Mouse (Mus musculus): ENCODE measurements around the gene Polr3c. TPM values are rescaled to one million over a fixed set of nuclear protein-coding genes. Genes with fewer than 3 reads are reported as not detected.
A peak's percentile ranks its signal among the peaks of the same experiment; 100 is the strongest.
"Not testable (repeated sequence)": the region's sequence is repeated elsewhere in the genome, so short reads cannot be mapped to it uniquely, and the experiment has no call there.

Gene Polr3c
- total RNA-seq, 2 experiments from 2014 or later = 27.5 to 28.1 TPM

GRCm38 (mm10) chr3:96719173-96719572, 8.3 kb downstream of the Polr3c start:
- peak in 1 of 2 experiments; percentile 79 for DNase-seq (ENCODE audit: extremely low spot score in 1 of 2, low spot score in 2 of 2)
- intact Hi-C loops (cut with DNase I) = no loop called here

GRCm38 (mm10) chr3:96715854-96716253, 11.6 kb downstream of the Polr3c start:
- DNase-seq (ENCODE audit: extremely low spot score in 1 of 2, low spot score in 2 of 2) = no peak
- intact Hi-C loops (cut with DNase I) = no loop called here

GRCm38 (mm10) chr3:96714286-96714685, 13.1 kb downstream of the Polr3c start:
- DNase-seq (ENCODE audit: extremely low spot score in 1 of 2, low spot score in 2 of 2) = no peak

GRCm38 (mm10) chr3:96708684-96709064, 18.8 kb downstream of the Polr3c start:
- intact Hi-C loops (cut with DNase I) = loop anchor here (5.0 kb wide), 1 partner anchor 36 kb away; the partner anchor contains the start of gene Ankrd35

More at GRCm38 (mm10) chr3:96714286-96714685, 13.1 kb downstream of the Polr3c start:
- intact Hi-C loops (cut with DNase I) = no loop called here

DNA sequence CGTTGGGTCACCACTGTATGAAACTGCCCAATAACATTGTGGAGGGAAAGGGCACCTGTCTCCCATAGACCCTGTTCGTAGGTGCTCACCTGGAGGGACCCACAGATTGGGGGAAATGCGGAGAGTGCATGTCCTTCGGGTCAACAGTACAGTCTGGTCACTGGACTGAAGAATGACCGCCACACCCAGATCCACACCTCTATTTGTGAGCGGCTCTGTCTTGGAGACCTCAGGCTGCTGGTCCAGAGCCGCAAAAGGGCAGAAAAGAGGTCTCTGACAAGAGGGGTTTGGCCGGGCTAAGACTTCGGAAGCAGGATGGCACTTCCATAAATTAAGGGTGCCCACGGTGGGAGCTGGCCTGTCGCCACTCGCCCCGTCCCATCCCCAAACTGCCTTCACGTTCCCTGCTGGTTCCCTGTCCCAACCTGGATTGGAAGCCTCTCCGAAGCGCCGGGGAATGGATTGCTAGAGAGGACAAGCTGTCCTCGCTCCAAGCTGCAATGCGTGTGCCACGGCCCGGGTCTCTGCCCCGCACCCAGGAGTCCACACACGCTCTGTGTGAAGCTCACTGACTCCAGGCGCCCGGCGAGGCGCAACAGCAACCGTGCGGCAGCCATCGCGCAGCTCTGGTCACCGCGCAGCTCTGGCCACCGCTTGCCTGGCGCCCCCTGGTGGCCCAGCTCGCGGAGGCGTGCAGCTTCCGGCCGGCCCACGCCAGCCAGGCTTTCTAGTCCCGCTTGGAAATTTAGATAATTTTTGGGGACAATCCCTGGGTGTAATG, 19.3 kb downstream of the Polr3c start, which contains the start of gene Nudt17:
Gene Nudt17, minus strand, starts transcription at position 660 of the 781 bp plus-strand sequence.
- DNase-seq (ENCODE audit: extremely low spot score in 1 of 2, low spot score in 2 of 2) = peak; percentile 64 to 89
- intact Hi-C loops (cut with DNase I) = loop anchor here (5.0 kb wide), 1 partner anchor 36 kb away; the partner anchor contains the start of gene Ankrd35

More at GRCm38 (mm10) chr3:96708684-96709064, 18.8 kb downstream of the Polr3c start:
- no peak for DNase-seq (ENCODE audit: extremely low spot score in 1 of 2, low spot score in 2 of 2)

DNA sequence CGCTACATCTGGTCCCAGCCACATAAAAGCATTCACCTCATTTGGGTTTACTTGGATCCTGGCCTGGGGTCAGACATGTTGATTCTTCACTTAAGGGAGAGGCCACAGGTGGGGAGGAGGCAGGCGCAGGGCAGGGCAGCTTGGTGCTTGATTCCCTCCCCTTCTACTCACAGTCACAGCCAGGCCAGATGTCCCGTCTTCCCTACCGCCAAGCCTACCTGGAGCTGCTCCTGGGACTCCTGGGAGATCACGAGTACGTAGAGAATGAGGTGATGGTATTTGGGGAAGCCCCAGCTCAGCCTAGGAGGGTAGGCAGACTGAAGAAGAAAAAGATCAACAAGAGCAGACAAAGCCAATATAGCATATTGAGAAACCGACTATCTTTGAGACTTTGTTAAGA, 20.4 kb downstream of the Polr3c start:
- DNase-seq (ENCODE audit: extremely low spot score in 1 of 2, low spot score in 2 of 2) = no peak
- intact Hi-C loops (cut with DNase I) = loop anchor here (5.0 kb wide), 1 partner anchor 35 kb away; the partner anchor contains the start of gene Ankrd35

DNA sequence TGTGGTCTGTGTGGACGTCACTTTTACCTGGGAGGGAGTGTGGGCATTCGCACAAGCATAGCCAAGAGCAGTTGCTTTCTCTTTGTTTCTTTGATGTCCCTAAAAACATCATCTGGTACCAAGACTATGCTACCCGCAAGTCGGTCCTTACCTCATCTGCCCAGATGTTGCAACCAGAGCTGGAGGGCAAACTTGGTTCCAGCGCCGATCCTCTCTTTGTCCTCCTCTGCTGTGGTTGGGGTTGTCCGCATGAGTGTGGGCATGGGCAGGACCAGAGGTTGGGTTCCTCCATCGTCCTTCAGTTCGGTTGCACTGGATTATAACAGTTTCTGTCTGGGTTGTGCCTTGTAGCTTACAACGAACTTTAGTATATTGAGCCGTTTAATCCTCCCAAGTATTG, 21.2 kb downstream of the Polr3c start:
- intact Hi-C loops (cut with DNase I) = loop anchor here (5.0 kb wide), 1 partner anchor 34 kb away; the partner anchor contains the start of gene Ankrd35
- DNase-seq (ENCODE audit: extremely low spot score in 1 of 2, low spot score in 2 of 2) = no peak

- intact Hi-C loops (cut with DNase I) = loop anchor here (5.0 kb wide), 1 partner anchor 32 kb away; the partner anchor contains the start of gene Ankrd35
- peak in 1 of 2 experiments; percentile 59 for DNase-seq (ENCODE audit: extremely low spot score in 1 of 2, low spot score in 2 of 2)
These were observed 22.6 kb downstream of the Polr3c start for GRCm38 (mm10) chr3:96704778-96705177.

DNA sequence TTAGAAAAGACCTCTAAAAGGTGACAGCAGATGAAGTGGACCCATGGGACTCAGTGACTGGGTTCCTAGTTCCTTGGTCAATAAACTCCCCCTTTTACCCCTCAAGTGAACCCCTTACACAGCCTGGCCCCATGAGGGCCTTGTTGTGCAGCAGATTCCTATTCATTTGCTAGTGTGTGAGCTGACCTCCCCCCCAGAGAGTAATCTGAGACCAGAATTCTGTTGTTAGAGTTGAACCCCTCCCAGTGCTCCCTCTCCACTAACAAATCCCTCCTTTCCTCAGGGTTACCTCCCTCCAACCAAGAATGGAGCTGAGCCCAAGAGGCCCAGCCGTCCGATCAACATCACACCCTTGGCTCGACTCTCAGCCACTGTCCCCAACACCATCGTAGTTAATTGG, 26.4 kb downstream of the Polr3c start:
- intact Hi-C loops (cut with DNase I) = no loop called here

DNA sequence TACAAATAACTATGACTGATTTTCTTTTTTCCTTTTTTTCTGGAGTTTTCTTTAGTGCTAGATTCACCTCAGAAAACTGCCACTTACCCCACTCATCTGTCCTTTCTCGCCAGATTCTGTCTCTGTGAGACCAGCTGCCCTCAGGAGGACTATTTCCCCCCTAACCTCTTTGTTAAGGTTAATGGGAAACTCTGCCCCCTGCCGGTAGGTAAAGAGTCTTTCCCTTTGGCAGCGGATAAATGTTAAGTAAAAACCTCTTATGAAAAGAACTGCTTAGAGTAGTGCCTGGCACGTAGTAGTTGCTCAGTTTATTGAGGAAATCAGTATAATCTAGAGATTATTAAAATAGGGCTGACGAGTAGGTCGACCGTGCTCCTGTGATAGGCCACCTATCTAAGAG, 27.1 kb downstream of the Polr3c start:
- no peak for DNase-seq (ENCODE audit: extremely low spot score in 1 of 2, low spot score in 2 of 2)
- intact Hi-C loops (cut with DNase I) = no loop called here

More for the DNA sequence above, 26.4 kb downstream of the Polr3c start:
- DNase-seq (ENCODE audit: extremely low spot score in 1 of 2, low spot score in 2 of 2) = no peak

GRCm38 (mm10) chr3:96698993-96699690, 28.3 kb downstream of the Polr3c start:
- no peak for DNase-seq (ENCODE audit: extremely low spot score in 1 of 2, low spot score in 2 of 2)
- intact Hi-C loops (cut with DNase I) = loop anchor here (5.0 kb wide), 1 partner anchor 152 kb away; no protein-coding TSS in a partner anchor

DNA sequence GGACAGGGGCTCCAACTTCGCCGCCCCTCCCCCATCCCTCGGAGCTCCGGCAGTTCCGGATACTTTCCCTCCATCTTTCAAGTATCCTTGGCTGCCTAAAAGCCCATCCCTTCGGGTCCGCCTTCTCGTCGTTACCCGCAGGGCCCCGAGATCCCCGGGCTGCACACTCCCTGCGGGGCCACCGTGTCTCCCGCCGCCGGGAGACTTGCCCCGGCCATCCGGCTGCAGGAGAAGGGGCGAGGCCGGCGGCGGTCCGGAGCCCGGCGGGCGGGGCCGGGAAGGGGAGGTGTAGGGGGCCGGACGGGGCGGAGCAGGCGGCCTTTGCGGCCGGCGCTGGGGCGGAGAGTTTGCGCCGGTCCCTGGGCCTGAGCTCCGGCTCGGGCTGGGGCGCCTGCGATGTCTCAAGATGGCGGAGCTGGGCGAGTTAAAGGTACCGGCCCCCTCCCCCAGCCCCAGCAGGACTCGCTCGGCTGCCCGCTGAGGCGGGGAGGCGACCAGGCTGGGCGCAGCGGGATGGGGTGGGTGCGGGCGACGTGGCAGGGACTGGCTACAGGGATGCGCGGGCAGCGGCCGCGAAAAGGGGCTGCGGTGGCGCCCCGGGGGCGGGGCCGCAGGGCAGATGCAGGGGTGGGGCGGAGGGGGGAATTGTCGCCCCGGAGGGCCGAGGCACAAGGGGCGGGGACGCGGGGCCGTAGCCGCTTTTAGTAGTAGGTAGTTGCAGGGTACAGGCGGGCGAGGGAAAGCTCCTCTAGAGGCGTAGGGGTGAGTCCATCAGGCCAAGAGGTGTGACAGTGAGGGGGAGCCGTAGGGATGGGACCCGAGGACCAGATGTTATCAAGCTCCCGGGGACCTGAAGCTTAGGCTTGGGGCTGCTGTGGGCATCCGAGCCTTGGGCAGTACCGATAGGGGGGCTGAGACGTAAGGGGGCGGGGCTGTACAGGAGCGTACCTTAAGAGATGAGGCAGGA, 30.4 kb downstream of the Polr3c start:
- intact Hi-C loops (cut with DNase I) = loop anchor here (5.0 kb wide), 1 partner anchor 150 kb away; no protein-coding TSS in a partner anchor
- peak; percentile 69 to 94 for DNase-seq (ENCODE audit: extremely low spot score in 1 of 2, low spot score in 2 of 2)

DNA sequence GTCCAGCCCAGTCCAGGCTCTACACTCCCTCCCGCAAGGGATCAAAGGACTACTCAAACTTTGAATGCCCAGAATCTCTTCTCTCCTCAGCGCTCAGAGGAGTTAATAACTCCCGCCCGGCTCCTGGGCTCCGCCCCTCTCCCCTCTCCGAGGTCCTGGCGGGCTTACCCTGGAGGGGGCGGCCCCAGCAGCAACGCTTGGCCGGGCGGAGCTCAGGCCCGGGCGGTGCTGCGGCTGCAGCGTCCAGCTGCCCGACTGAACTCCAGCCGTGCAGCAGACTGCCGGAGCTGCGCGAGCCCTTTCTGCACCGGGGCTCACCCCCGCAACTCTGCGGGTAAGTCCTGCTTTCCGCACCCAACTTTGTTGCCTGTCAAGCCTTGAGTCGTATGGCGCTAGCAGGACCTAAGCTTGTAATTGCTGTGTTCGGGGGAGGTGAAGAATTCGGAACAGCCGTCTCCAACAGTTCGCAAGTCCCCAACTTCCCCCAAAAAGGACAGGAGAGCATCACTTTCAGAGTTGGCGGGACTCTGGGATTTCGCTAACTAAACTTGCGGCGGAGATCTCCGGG, 31.1 kb downstream of the Polr3c start, which contains the start of gene Pias3:
Gene Pias3, plus strand, starts transcription at position 187 of the 568 bp plus-strand sequence.
- intact Hi-C loops (cut with DNase I) = loop anchor here (5.0 kb wide), 1 partner anchor 149 kb away; no protein-coding TSS in a partner anchor
- DNase-seq (ENCODE audit: extremely low spot score in 1 of 2, low spot score in 2 of 2) = peak in 1 of 2 experiments; percentile 93

- intact Hi-C loops (cut with DNase I) = no loop called here
- no peak for DNase-seq (ENCODE audit: extremely low spot score in 1 of 2, low spot score in 2 of 2)
These were observed 33.8 kb downstream of the Polr3c start for GRCm38 (mm10) chr3:96693579-96693978.

- intact Hi-C loops (cut with DNase I) = no loop called here
- peak in 1 of 2 experiments; percentile 69 for DNase-seq (ENCODE audit: extremely low spot score in 1 of 2, low spot score in 2 of 2)
These were observed 34.9 kb downstream of the Polr3c start for GRCm38 (mm10) chr3:96692506-96692905.

- intact Hi-C loops (cut with DNase I) = no loop called here
- no peak for DNase-seq (ENCODE audit: extremely low spot score in 1 of 2, low spot score in 2 of 2)
These were observed 37.1 kb downstream of the Polr3c start for GRCm38 (mm10) chr3:96690298-96690697.

DNA sequence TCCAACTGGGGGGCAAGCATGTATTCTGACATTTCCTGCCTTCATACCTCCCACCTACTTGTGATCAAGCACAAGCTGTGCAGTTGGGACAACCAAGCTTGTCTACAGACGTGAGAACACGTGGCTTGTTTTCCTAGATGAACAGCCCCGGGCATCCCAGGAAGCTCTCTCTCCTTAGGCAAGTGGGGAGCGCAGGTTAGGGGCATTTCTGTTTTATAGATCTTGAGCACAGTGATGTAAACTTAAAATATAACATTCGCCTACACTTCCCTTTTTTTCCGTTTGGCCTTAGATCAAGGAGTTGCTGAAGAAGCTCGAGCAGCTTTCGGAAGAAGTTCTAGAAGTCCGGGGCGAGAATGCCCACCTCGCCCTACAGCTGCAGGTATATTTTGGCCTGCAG, 38.6 kb downstream of the Polr3c start:
- no peak for DNase-seq (ENCODE audit: extremely low spot score in 1 of 2, low spot score in 2 of 2)
- intact Hi-C loops (cut with DNase I) = no loop called here

- intact Hi-C loops (cut with DNase I); DNase-seq (ENCODE audit: extremely low spot score in 1 of 2, low spot score in 2 of 2): not testable (repeated sequence)
These were observed 41.4 kb downstream of the Polr3c start for GRCm38 (mm10) chr3:96686057-96686456.
